Mouse (Mus musculus): ENCODE results near the gene Elf2.

DNA sequence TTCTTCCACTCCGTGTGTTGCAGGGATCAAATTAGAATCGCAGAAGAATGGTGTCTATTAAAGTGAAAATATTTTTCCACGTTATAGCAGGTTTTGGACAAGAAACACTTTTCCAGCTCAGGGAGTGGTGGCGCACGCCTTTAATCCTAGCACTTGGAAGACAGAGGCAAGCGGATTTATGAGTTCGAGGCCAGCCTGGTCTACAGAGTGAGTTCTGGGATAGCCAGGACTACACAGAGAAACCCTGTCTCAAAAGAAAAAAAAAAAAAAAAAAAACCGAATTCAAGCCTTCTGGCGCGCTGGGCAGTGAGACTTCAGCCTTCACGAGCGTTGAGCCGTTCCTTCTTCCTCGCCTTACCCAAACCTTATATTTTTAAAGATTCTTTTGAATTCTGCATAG lies 17.2 kb upstream of the Elf2 start:
- no peak for TF ChIP-seq CTCF (IDR thresholded peaks at IDR 0.05; ENCODE audit: low read depth)
- no peak for TF ChIP-seq EP300 (IDR thresholded peaks at IDR 0.05; ENCODE audit: low read depth)
